ENCODE assay signal across 9 mouse cellular contexts in genomic region chr5:150295096-150295495, GRCm38 (mm10).
A peak's percentile ranks its signal among the peaks of the same experiment; 100 is the strongest.
DNase-seq lines count a peak whose midpoint lies in the region; ATAC-seq lines count a peak whose summit lies in the region.
"Had no signal": no experiment of that assay in that cellular context is flagged by ENCODE, and none has a peak within 500 bp of the region (broad histone marks: within the 10 kb centered on the region; RNA-seq: fewer than 3 reads in every experiment).

No protein-coding gene starts in this region.

- 60% methylated on average over 11 of the region's 11 CpGs for WGBS in kidney, embryonic 14.5 days
- WGBS in embryonic facial prominence, embryonic 13.5 days = 49% methylated on average over 11 of the region's 11 CpGs

- H3K27ac ChIP-seq in kidney, embryonic 14.5 days (ENCODE audit: low read depth, low read length) = no peak overlapping the region
- H3K27ac ChIP-seq in embryonic facial prominence, embryonic 13.5 days = peak overlapping the region; percentile 66

- 0 out of 2 replicates have a peak, but pooled peaks have one; percentile 39 for ATAC-seq in kidney, embryonic 14.5 days (ENCODE audit: low FRiP score, low TSS enrichment)
- 0 out of 2 replicates have a peak, but pooled peaks have one; percentile 53 for ATAC-seq in embryonic facial prominence, embryonic 13.5 days (ENCODE audit: insufficient number of reproducible peaks, insufficient read depth, low FRiP score, low TSS enrichment, low read depth)
- ATAC-seq in CD4-positive, CD25-positive, alpha-beta regulatory T cell, adult 4 months = no peak

- H3K4me3 ChIP-seq in kidney, embryonic 14.5 days (ENCODE audit: low read length) = no peak overlapping the region
- no peak overlapping the region for H3K4me3 ChIP-seq in embryonic facial prominence, embryonic 13.5 days

- H3K4me2 ChIP-seq in kidney, embryonic 14.5 days (replicated peaks; ENCODE audit: low read depth, low read length) = no peak overlapping the region
- H3K4me2 ChIP-seq in embryonic facial prominence, embryonic 13.5 days = peak overlapping the region; percentile 12; the same call in 1 of the 2 replicates

- no peaks in the 10 kb centered on the region for H3K27me3 ChIP-seq in kidney, embryonic 14.5 days (ENCODE audit: control insufficient read depth, insufficient read depth, low read length)
- no peaks in the 10 kb centered on the region for H3K27me3 ChIP-seq in embryonic facial prominence, embryonic 13.5 days
- H3K27me3 ChIP-seq: CH12.LX had no signal

- no peak for DNase-seq in kidney, postnatal 14 days
- peak; percentile 75 to 77 for DNase-seq in heart, adult 9 months (ENCODE audit: low spot score in 2 of 2)
- DNase-seq in layer of hippocampus, postnatal 10 days (ENCODE audit: low spot score in 2 of 2) = peak; percentile 28 to 30
- no peak for DNase-seq in adrenal gland, postnatal 10 days
- DNase-seq in cerebellum, adult 8-10 months = no peak

- H3K9ac ChIP-seq in kidney, embryonic 14.5 days (ENCODE audit: low read depth, low read length) = no peak overlapping the region
- H3K9ac ChIP-seq in embryonic facial prominence, embryonic 13.5 days = 0 out of 2 replicates have a peak overlapping the region, but pooled peaks have one; percentile 27

- H3K36me3 ChIP-seq in kidney, embryonic 14.5 days (ENCODE audit: control insufficient read depth, insufficient read depth, low read length) = no peaks in the 10 kb centered on the region
- H3K36me3 ChIP-seq in embryonic facial prominence, embryonic 13.5 days = no peaks in the 10 kb centered on the region

- 0 out of 2 replicates have a peak, but pooled peaks cover 4% of the 10 kb centered on the region for H3K4me1 ChIP-seq in kidney, embryonic 14.5 days (ENCODE audit: control insufficient read depth, insufficient read depth, low read length)
- peaks cover 13% of the 10 kb centered on the region; the same call in 1 of the 2 replicates for H3K4me1 ChIP-seq in embryonic facial prominence, embryonic 13.5 days

- H3K9me3 ChIP-seq in kidney, embryonic 14.5 days (ENCODE audit: control insufficient read depth, low read length) = no peaks in the 10 kb centered on the region
- no peaks in the 10 kb centered on the region for H3K9me3 ChIP-seq in embryonic facial prominence, embryonic 13.5 days

Comparison
In these comparisons a context has a peak if more than half of its experiments do, and no peak if none do; other contexts are left out.
1. DNase-seq: peak in heart, adult 9 months (2 of 2) and layer of hippocampus, postnatal 10 days (2 of 2); none in kidney, postnatal 14 days (single experiment), adrenal gland, postnatal 10 days (single experiment) and cerebellum, adult 8-10 months (single experiment).